Mouse (Mus musculus) erythroblast, adult 5-6 weeks (primary cell): ENCODE results near the gene Klhdc9. TPM values are rescaled to one million over a fixed set of nuclear protein-coding genes. Genes with fewer than 3 reads are reported as not detected.
"Not testable (repeated sequence)": the region's sequence is repeated elsewhere in the genome, so short reads cannot be mapped to it uniquely, and the experiment has no call there.

ENCODE experiments used
- ATAC-seq: replicated peaks from 2 replicates; pipeline ENCODE4 v1.8.0; 2016; ENCODE audit warnings: moderate number of reproducible peaks, mild to moderate bottlenecking, moderate TSS enrichment, inconsistent platforms; ENCODE audit not compliant: poor library complexity, low FRiP score, severe bottlenecking
- total RNA-seq, 2 experiments: library from RNA; stranded (forward) in 1 of 2; stranded (reverse) in 1 of 2; fragments of 150-400 nt in 1 of 2; fragments of 200-764, 138-1000 nt in 1 of 2; gene quantifications; 2 replicates each; pipeline versions ENCODE4 v1.2.3 to v1.2.4; 2015 to 2017; ENCODE audit warnings: low replicate concordance in 2 of 2

The Klhdc9 gene
- total RNA-seq, 2 experiments from 2014 or later: not detected

DNA sequence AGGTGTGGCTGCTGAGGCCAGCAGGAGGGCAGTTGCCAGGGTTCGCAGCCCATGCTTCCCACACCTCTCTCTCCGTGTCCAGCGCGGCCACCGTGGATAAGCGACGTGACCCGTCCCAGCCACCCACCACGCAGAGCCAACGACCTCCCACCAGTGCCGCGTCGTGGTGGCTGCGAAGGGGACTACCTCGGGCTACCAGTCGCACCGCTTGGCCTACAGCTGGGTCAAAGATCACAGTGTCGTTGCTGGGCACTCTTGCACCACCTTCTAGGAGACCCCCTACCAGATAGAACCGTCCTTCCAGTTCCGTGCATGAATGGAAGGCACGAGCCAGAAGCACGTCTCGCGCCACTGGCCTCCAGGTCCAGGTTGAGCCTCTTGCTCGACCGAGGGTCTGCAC, 345 bp downstream of the Klhdc9 start:
- ATAC-seq: peak; percentile 20

GRCm38 (mm10) chr1:171358421-171358820, 2.2 kb downstream of the Klhdc9 start:
- ATAC-seq: 0 out of 2 replicates have a peak, but pooled peaks have one; percentile 24

DNA sequence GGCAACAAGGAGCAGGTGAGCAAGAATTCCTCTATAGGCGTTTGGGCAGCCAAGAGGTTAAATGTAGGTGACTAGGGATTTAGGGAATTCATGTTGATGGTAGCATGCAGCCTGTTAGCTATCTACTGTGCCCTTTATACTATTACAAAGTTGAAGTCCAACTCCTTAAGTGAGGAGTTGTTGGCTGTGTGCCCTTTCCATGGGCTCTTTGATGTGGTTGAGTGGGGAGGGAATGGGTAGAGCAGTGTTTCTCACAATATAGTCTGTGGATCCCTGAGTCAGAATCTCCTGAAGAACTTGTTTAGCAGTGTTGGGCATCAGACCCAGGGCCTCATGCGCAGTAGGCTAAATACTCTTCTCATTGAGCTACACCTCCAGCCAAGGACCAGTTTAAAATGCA, 3.8 kb downstream of the Klhdc9 start:
- ATAC-seq: no peak

DNA sequence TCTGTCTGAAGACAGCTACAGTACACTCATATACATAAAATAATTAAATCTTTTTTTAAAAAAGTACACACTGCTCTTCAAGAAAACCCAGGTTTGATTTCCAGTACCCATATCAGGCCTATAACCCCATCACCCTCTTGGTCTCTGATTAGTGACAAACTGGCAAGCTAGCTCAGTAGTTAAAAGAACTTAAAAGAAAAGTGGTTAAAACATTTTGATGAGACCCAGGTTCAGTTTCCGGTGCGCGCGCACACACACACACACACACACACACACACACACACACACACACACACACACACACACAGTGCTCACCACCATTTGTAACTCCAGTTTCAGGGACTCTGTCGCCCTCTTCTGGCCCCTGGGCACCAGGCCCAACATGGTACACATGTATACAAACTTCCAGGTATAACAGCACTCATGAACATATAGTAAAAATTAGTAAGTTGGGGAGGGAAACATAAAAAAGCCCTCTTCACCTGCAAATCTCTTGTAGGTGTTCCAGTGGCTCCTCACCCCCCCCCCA, 4.7 kb downstream of the Klhdc9 start:
- ATAC-seq: no peak

- no peak for ATAC-seq
These were observed 11.4 kb downstream of the Klhdc9 start for GRCm38 (mm10) chr1:171349210-171349609.

DNA sequence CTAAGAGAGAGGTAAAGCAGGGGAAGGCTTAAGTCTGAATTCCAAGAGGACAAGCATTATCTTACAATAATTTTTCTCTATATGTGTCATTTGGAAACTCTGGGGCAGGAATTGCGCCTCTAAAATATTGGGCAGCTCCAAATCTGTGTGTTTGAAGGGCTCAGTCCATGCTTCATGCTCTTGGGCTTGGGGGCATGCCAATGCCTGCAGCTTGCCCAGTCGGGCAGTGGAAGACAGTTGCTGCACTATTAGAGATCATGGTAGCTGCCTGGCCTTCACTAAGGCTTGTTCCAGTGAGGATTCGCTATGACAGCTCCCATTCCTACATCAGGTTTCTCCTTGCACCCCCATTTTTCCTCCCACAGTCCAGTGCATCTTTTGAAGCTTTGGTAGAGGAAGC, 11.9 kb downstream of the Klhdc9 start:
- no peak for ATAC-seq

DNA sequence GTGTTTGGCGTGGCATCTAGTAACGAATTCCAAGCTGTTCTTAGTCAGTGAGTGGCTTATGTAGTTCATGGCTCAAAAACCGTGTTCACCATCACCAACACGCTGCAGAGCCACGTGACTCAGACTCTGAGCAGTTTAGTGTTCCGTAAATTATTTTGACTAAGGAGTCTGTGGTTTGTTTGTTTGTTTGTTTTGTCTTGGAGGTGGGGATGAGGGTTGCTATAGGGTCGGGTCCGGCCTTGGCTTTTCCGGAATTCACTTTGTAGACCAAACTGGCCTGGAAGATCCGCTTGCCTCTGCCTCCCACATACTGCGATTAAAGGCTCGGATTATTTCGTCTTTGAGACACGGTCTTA, 14.5 kb downstream of the Klhdc9 start:
- ATAC-seq: peak; percentile 35; the same call in 1 of the 2 replicates

- ATAC-seq: peak; percentile 98
These were observed 15.1 kb downstream of the Klhdc9 start, which contains the start of the genes Nit1 and Pfdn2 for GRCm38 (mm10) chr1:171345225-171346094. Gene Nit1, minus strand, starts transcription at chr1:171345646. Gene Pfdn2, plus strand, starts transcription at chr1:171345670.

DNA sequence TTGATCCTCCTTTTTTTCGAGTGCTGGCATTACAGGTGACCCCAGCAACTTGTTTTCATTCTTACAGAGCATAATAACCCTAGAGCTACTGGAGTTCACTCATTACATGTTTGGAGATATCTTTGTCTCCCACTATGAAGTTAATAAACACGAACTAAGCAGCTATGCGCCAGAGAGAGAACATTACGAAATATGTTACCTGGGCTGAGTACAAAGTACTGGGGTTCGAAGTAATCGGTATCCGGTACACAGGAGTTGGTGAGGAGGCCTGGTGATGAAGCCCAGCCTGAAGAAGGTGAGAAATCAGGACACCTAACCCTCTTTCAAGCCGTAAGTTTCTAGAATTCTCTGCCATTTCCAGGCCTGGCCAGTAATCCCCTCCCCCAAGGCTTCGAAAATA, 15.9 kb downstream of the Klhdc9 start:
- ATAC-seq: no peak

DNA sequence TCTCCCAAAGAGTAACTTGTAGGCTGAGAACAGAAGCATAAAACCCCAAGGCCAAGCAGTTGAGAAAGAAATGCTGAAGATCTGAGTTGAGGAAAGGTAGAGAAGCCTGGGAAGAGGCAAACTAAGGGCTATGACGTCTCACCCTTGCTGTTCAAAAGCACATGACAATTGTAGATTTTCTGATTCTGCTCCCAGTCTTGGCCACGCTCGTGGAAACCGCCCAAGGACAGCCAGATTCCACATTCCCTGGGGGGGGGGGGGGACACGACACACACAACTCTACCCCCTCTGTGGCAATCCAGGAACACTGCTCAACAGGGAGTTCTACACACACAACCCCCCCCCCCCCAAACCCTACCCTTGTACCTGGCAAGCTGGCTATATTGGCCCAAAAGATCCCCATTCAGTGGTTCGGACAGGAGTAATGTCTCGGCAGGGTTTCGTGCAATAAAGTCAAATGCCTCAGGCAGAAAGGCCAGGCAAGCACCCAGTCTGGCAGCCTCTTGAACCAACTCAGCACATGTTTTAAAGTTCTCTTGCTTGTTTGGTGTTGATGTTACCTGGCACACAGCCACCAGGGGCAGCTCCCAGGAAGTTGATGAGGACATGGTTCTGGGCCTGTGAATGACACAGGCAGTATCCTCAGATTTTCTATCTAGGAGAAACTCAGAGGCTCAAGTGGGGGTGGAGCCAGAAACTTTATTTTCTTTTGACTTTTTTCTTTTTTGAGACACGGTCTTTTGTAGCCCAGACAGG, 16.5 kb downstream of the Klhdc9 start:
- ATAC-seq: no peak

GRCm38 (mm10) chr1:171342262-171343207, 18.1 kb downstream of the Klhdc9 start:
- no peak for ATAC-seq

DNA sequence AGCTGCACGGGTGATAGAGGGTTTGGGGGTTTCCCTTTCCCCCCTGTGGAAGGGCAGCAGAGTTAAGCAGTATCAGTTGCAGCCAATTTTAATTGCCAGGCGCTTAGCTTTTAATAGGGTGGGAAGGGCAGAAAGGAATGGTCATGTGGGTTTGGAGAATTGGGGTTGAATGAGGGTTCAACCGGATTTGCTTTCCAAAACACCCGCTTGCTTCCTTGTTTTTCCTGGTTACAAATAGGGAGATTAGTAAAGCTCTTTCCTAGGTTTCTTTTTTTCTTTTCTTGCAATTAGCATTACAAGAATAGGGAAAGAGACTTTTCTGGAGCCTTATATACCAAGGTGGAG, 30.4 kb downstream of the Klhdc9 start:
- no peak for ATAC-seq

DNA sequence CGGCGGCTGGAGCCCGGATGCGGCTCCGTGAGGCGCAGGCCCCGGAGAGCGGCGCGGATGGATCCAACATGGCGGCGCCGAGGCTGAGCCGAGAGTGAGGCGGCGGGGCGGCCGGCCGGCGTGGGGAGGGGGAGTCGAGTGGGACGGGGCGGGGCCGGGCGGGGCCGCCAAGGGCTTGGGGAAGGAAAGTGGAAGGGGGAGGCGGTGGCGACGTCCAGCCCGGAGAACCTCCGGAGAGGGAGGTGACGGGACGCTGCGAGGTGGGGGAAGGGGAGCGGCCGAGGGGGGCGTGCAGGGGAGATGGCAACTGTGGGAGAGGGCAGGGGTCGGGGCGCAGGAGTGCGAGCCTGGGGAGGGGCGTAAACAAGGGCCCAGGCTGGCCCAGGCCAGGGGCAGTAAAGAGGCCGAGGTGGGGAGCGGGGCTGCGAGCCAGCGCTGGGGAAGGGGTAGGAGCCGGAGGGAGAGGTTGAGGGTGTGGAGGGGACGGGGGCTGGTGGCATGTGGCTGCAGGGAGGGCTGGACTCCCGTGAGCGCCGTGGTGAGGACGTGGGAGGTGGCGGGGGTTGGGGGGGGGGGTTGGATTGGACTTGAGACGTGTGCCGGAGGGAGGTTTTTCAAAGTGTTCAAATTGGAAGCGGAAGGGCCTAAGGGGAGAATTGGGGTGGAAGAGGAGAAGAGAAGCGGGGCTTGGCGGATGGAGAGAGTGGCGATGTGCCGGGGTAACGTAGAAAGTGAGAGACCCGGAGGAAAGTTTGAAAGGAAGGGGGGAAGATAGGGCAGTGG, 31.0 kb downstream of the Klhdc9 start:
- ATAC-seq: peak; percentile 57

GRCm38 (mm10) chr1:171328839-171329432, 31.7 kb downstream of the Klhdc9 start, which contains the start of gene Dedd:
Gene Dedd, plus strand, starts transcription at chr1:171329145.
- ATAC-seq: peak; percentile 85

GRCm38 (mm10) chr1:171328244-171328643, 32.4 kb downstream of the Klhdc9 start:
- peak; percentile 11; the same call in 1 of the 2 replicates for ATAC-seq

- ATAC-seq: not testable (repeated sequence)
These were observed 34.0 kb downstream of the Klhdc9 start for GRCm38 (mm10) chr1:171326588-171326987.

GRCm38 (mm10) chr1:171325571-171325970, 35.0 kb downstream of the Klhdc9 start:
- no peak for ATAC-seq

- no peak for ATAC-seq
These were observed 38.6 kb downstream of the Klhdc9 start for GRCm38 (mm10) chr1:171322012-171322411.
